Mouse (Mus musculus) megakaryocyte, embryonic 14.5 days (primary cell): ENCODE measurements at regions not wholly inside any gene's neighbourhood (a gene's known extent, or its start where the extent isn't known, plus 50 kb on each side); places are given as distances from the start of the nearest gene placed in this dataset.

ENCODE experiments used
- FLI1 ChIP-seq: IDR thresholded peaks from 2 replicates; pipeline ENCODE4 v1.6.1; 2012; ENCODE audit warnings: low read length, inconsistent platforms, mixed read lengths
- GATA1 ChIP-seq: IDR thresholded peaks from 3 replicates; pipeline ENCODE4 v1.6.1; 2012; ENCODE audit warnings: mixed read lengths, low read length, inconsistent platforms, borderline replicate concordance

DNA sequence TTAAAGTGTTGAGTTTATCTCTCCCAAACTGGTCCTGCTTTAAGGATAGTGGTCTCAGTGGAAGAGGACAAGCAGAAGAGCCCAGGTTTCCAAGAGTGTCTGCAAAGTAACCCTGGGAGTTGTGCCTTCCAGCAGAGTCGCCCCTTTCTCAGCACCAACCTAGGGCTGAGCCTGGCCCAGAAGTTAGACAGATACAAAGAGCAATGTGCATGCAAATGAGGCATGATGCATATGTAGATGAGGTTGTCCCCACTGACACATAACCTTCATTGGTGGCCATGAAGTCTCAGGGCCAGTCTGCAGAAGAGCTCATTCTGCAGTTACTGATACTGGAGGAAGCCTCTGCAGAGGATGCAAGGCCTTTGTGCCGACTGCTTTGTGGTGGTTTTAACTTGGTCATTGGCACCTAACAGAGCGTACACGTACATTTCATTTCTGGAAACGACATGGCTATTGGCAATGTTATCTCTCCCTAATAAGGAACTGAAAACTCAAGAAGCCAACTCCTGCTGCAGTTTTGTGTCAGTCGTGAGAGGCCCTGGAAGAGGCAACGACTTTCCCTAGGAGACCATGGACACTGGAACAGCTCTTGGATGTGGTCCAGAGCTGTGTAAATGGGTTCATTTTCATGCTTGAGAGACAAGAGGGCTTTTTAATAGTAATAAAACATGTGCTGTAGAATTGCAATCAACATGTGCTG, 103.9 kb upstream of the Ppp2r2d start:
- no peak for TF ChIP-seq GATA1
- TF ChIP-seq FLI1: no peak
